Mouse (Mus musculus) brain, embryonic 18.5 days (tissue): ENCODE measurements at regions not wholly inside any gene's neighbourhood (a gene's known extent, or its start where the extent isn't known, plus 50 kb on each side); places are given as distances from the start of the nearest gene placed in this dataset.
"Not testable (repeated sequence)": the region's sequence is repeated elsewhere in the genome, so short reads cannot be mapped to it uniquely, and the experiment has no call there.

Source experiments
- DNase-seq: peaks from one replicate; pipeline ENCODE4 v3.0.0-alpha.2; 2012; ENCODE audit warnings: low read depth, low spot score

GRCm38 (mm10) chr16:42546229-42547163, 206.0 kb upstream of the Gap43 start:
- peak; percentile 47 for DNase-seq

- DNase-seq, result no peak
Observed at GRCm38 (mm10) chr16:42517321-42517720, 176.9 kb upstream of the Gap43 start.

GRCm38 (mm10) chr16:42515929-42516328, 175.5 kb upstream of the Gap43 start:
- DNase-seq, result no peak

GRCm38 (mm10) chr16:42505107-42505506, 164.7 kb upstream of the Gap43 start:
- no peak for DNase-seq

- DNase-seq, result no peak
Observed at GRCm38 (mm10) chr16:42501713-42502112, 161.3 kb upstream of the Gap43 start.

- not testable (repeated sequence) for DNase-seq
Observed at GRCm38 (mm10) chr16:42501109-42501508, 160.7 kb upstream of the Gap43 start.

GRCm38 (mm10) chr16:42499514-42499913, 159.1 kb upstream of the Gap43 start:
- no peak for DNase-seq

- no peak for DNase-seq
Observed at GRCm38 (mm10) chr16:42498368-42498767, 157.9 kb upstream of the Gap43 start.

GRCm38 (mm10) chr16:42493596-42493995, 153.1 kb upstream of the Gap43 start:
- DNase-seq, result no peak

- DNase-seq, result no peak
Observed at GRCm38 (mm10) chr16:42488745-42489144, 148.3 kb upstream of the Gap43 start.

- no peak for DNase-seq
Observed at GRCm38 (mm10) chr16:42479978-42480377, 139.5 kb upstream of the Gap43 start.

GRCm38 (mm10) chr16:42466976-42467375, 126.5 kb upstream of the Gap43 start:
- DNase-seq, result no peak

GRCm38 (mm10) chr16:42456335-42456984, 116.0 kb upstream of the Gap43 start:
- no peak for DNase-seq

- no peak for DNase-seq
Observed at GRCm38 (mm10) chr16:42453338-42453737, 112.9 kb upstream of the Gap43 start.

GRCm38 (mm10) chr16:42449840-42450444, 109.5 kb upstream of the Gap43 start:
- no peak for DNase-seq

GRCm38 (mm10) chr16:42444863-42445423, 104.5 kb upstream of the Gap43 start:
- peak; percentile 72 for DNase-seq

GRCm38 (mm10) chr16:42444408-42444862, 104.0 kb upstream of the Gap43 start:
- DNase-seq, result peak; percentile 50

- DNase-seq, result no peak
Observed at GRCm38 (mm10) chr16:42440822-42441221, 100.4 kb upstream of the Gap43 start.

- no peak for DNase-seq
Observed at GRCm38 (mm10) chr16:42431529-42431928, 91.1 kb upstream of the Gap43 start.

- no peak for DNase-seq
Observed at GRCm38 (mm10) chr16:42416673-42417072, 76.2 kb upstream of the Gap43 start.

GRCm38 (mm10) chr16:42412031-42412430, 71.6 kb upstream of the Gap43 start:
- not testable (repeated sequence) for DNase-seq

- no peak for DNase-seq
Observed at GRCm38 (mm10) chr16:42396596-42396995, 56.1 kb upstream of the Gap43 start.
